In genomic region chr3:104818749-104819134, GRCm38 (mm10) we compare ENCODE assay signal across 8 mouse cellular contexts. TPM values are rescaled to one million over a fixed set of nuclear protein-coding genes. Genes with fewer than 3 reads are reported as not detected.
DNase-seq lines count a peak whose midpoint lies in the region; ATAC-seq and TF ChIP-seq lines count a peak whose summit lies in the region.

No protein-coding gene starts in this region.

- no peaks in the 10 kb centered on the region for H3K27me3 ChIP-seq in kidney, embryonic 14.5 days (ENCODE audit: control insufficient read depth, insufficient read depth, low read length)
- H3K27me3 ChIP-seq in hindbrain, postnatal 0 days (ENCODE audit: insufficient read depth, low read length): no peaks in the 10 kb centered on the region
- H3K27me3 ChIP-seq in midbrain, embryonic 14.5 days (ENCODE audit: control insufficient read depth, insufficient read depth, low read length): no peaks in the 10 kb centered on the region

- no peak for DNase-seq in kidney, adult 18-20 months
- DNase-seq in hindbrain, postnatal 0 days (ENCODE audit: low spot score): no peak
- DNase-seq in midbrain, embryonic 14.5 days: no peak
- DNase-seq in adrenal gland, adult 18-20 months (ENCODE audit: low spot score in 2 of 2): no peak
- DNase-seq in ovary, postnatal 14 days (ENCODE audit: low spot score): no peak
- no peak for DNase-seq in urinary bladder, postnatal 14 days (ENCODE audit: low spot score)

- H3K9ac ChIP-seq in kidney, embryonic 14.5 days (ENCODE audit: low read depth, low read length): peak overlapping the region; percentile 85; the same call in 1 of the 2 replicates
- H3K9ac ChIP-seq in hindbrain, postnatal 0 days (replicated peaks; ENCODE audit: low read length): peak overlapping the region; percentile 79; the same call in 1 of the 2 replicates
- peak overlapping the region; percentile 76; the same call in 1 of the 2 replicates for H3K9ac ChIP-seq in midbrain, embryonic 14.5 days (replicated peaks; ENCODE audit: low read length)

- H3K4me1 ChIP-seq in kidney, embryonic 14.5 days (ENCODE audit: control insufficient read depth, insufficient read depth, low read length): peaks cover 13% of the 10 kb centered on the region
- H3K4me1 ChIP-seq in brown adipose tissue, adult 24 weeks (ENCODE audit: control insufficient read depth, insufficient read depth, insufficient read length, low read length): no peaks in the 10 kb centered on the region
- no peaks in the 10 kb centered on the region for H3K4me1 ChIP-seq in hindbrain, postnatal 0 days (ENCODE audit: insufficient read depth, low read length)
- H3K4me1 ChIP-seq in midbrain, embryonic 14.5 days (ENCODE audit: control insufficient read depth, insufficient read depth, low read length): peaks cover 6% of the 10 kb centered on the region; the same call in 1 of the 2 replicates

- TF ChIP-seq CTCF in hindbrain, postnatal 0 days (IDR thresholded peaks at IDR 0.05; ENCODE audit: low read depth): no peak

- H3K9me3 ChIP-seq in kidney, embryonic 14.5 days (ENCODE audit: control insufficient read depth, low read length): no peaks in the 10 kb centered on the region
- H3K9me3 ChIP-seq in hindbrain, postnatal 0 days (ENCODE audit: low read length): no peaks in the 10 kb centered on the region
- H3K9me3 ChIP-seq in midbrain, embryonic 14.5 days (ENCODE audit: control insufficient read depth, low read length): no peaks in the 10 kb centered on the region

- WGBS in kidney, embryonic 14.5 days: 1% methylated on average over 3 of the region's 3 CpGs
- 4% methylated on average over 3 of the region's 3 CpGs for WGBS in hindbrain, postnatal 0 days
- WGBS in midbrain, embryonic 14.5 days: 13% methylated on average over 3 of the region's 3 CpGs

- peaks cover 10% of the 10 kb centered on the region for H3K36me3 ChIP-seq in kidney, embryonic 14.5 days (ENCODE audit: control insufficient read depth, insufficient read depth, low read length)
- H3K36me3 ChIP-seq in hindbrain, postnatal 0 days (ENCODE audit: insufficient read depth, low read length): no peaks in the 10 kb centered on the region
- H3K36me3 ChIP-seq in midbrain, embryonic 14.5 days (ENCODE audit: control insufficient read depth, insufficient read depth, low read length): peaks cover 13% of the 10 kb centered on the region

- peak overlapping the region; percentile 53 for H3K4me3 ChIP-seq in kidney, embryonic 14.5 days (ENCODE audit: low read length)
- H3K4me3 ChIP-seq in brown adipose tissue, adult 24 weeks (ENCODE audit: insufficient read depth, low read depth, low read length): peak overlapping the region; percentile 88
- H3K4me3 ChIP-seq in hindbrain, postnatal 0 days (ENCODE audit: low read length): peak overlapping the region; percentile 78
- H3K4me3 ChIP-seq in midbrain, embryonic 14.5 days (replicated peaks; ENCODE audit: low read depth, low read length): peak overlapping the region; percentile 62

- H3K4me2 ChIP-seq in kidney, embryonic 14.5 days (replicated peaks; ENCODE audit: low read depth, low read length): peak overlapping the region; percentile 53
- peak overlapping the region; percentile 97 for H3K4me2 ChIP-seq in hindbrain, postnatal 0 days (ENCODE audit: low read depth, low read length)
- H3K4me2 ChIP-seq in midbrain, embryonic 14.5 days (ENCODE audit: low read length): peak overlapping the region; percentile 100

- ATAC-seq in kidney, embryonic 14.5 days (ENCODE audit: low FRiP score, low TSS enrichment): no peak
- no peak for ATAC-seq in hindbrain, postnatal 0 days
- ATAC-seq in midbrain, embryonic 14.5 days (ENCODE audit: low FRiP score, low TSS enrichment): no peak

- peak overlapping the region; percentile 97 for H3K27ac ChIP-seq in kidney, embryonic 14.5 days (ENCODE audit: low read depth, low read length)
- H3K27ac ChIP-seq in brown adipose tissue, adult 24 weeks (replicated peaks; ENCODE audit: low read depth, low read length): no peak overlapping the region
- H3K27ac ChIP-seq in hindbrain, postnatal 0 days: peak overlapping the region; percentile 85; the same call in 1 of the 2 replicates
- H3K27ac ChIP-seq in midbrain, embryonic 14.5 days (replicated peaks; ENCODE audit: low read depth, low read length): no peak overlapping the region

RNA-seq across cellular contexts. Expression of gene Mov10, which starts 0.4 kb away (rescaled TPM):
- 36.3 and 51.8 TPM in 2 replicates for polyA plus RNA-seq in kidney, embryonic 14.5 days (2014; fragmentation: Nextera tagmentation; extraction: Ambion mirVana)
- 1.2 and 1.5 TPM in 2 replicates for polyA plus RNA-seq in brown adipose tissue, adult 24 weeks (2012; ENCODE audit: insufficient read depth, insufficient read length, missing spikeins)
- 10.9 and 11.6 TPM in 2 replicates for total RNA-seq in hindbrain, postnatal 0 days (2014; rRNA removed)
- polyA plus RNA-seq in hindbrain, postnatal 0 days (2015; fragmentation: Nextera tagmentation; extraction: Ambion mirVana): 8.0 and 8.9 TPM in 2 replicates
- 3.6 and 6.6 TPM in 2 replicates for polyA plus RNA-seq in midbrain, embryonic 14.5 days (2014; fragmentation: Nextera tagmentation; extraction: Ambion mirVana)
- total RNA-seq in adrenal gland, adult 18-20 months (2021): 10 to 100 TPM in 1 of 2 experiments, 1 to 10 TPM in 1; 9.0 to 15.0 TPM

RNA-seq across cellular contexts. Expression of gene Rhoc, which starts 30.6 kb away (rescaled TPM):
- polyA plus RNA-seq in kidney, embryonic 14.5 days (2014; fragmentation: Nextera tagmentation; extraction: Ambion mirVana): 110 and 127 TPM in 2 replicates
- 42.7 and 56.0 TPM in 2 replicates for polyA plus RNA-seq in brown adipose tissue, adult 24 weeks (2012; ENCODE audit: insufficient read depth, insufficient read length, missing spikeins)
- total RNA-seq in hindbrain, postnatal 0 days (2014; rRNA removed): 49.9 and 63.4 TPM in 2 replicates
- 54.8 and 55.7 TPM in 2 replicates for polyA plus RNA-seq in hindbrain, postnatal 0 days (2015; fragmentation: Nextera tagmentation; extraction: Ambion mirVana)
- 30.9 and 40.2 TPM in 2 replicates for polyA plus RNA-seq in midbrain, embryonic 14.5 days (2014; fragmentation: Nextera tagmentation; extraction: Ambion mirVana)
- 100 to 1,000 TPM; 105 to 116 TPM for total RNA-seq in adrenal gland, adult 18-20 months (2021)

RNA-seq across cellular contexts. Expression of gene Fam19a3, which starts 37.1 kb away (rescaled TPM):
- polyA plus RNA-seq in kidney, embryonic 14.5 days (2014; fragmentation: Nextera tagmentation; extraction: Ambion mirVana): 0.09 and 0.24 TPM in 2 replicates
- polyA plus RNA-seq in brown adipose tissue, adult 24 weeks (2012; ENCODE audit: insufficient read depth, insufficient read length, missing spikeins): 0.24 and 0.25 TPM in 2 replicates
- 0.21 TPM in 1 of 2 replicates, not detected in the other for total RNA-seq in hindbrain, postnatal 0 days (2014; rRNA removed)
- polyA plus RNA-seq in hindbrain, postnatal 0 days (2015; fragmentation: Nextera tagmentation; extraction: Ambion mirVana): not detected in 2 replicates
- polyA plus RNA-seq in midbrain, embryonic 14.5 days (2014; fragmentation: Nextera tagmentation; extraction: Ambion mirVana): 0.05 TPM in 1 of 2 replicates, not detected in the other
- total RNA-seq in adrenal gland, adult 18-20 months (2021): 1 to 10 TPM in 1 of 2 experiments, under 1 TPM in 1; 0.60 to 1.2 TPM

RNA-seq across cellular contexts. Expression of gene Ppm1j, which starts 37.9 kb away (rescaled TPM):
- polyA plus RNA-seq in kidney, embryonic 14.5 days (2014; fragmentation: Nextera tagmentation; extraction: Ambion mirVana): 3.5 and 5.3 TPM in 2 replicates
- not detected in 2 replicates for polyA plus RNA-seq in brown adipose tissue, adult 24 weeks (2012; ENCODE audit: insufficient read depth, insufficient read length, missing spikeins)
- 0.36 and 0.58 TPM in 2 replicates for total RNA-seq in hindbrain, postnatal 0 days (2014; rRNA removed)
- polyA plus RNA-seq in hindbrain, postnatal 0 days (2015; fragmentation: Nextera tagmentation; extraction: Ambion mirVana): 0.99 and 1.9 TPM in 2 replicates
- 0.50 and 0.68 TPM in 2 replicates for polyA plus RNA-seq in midbrain, embryonic 14.5 days (2014; fragmentation: Nextera tagmentation; extraction: Ambion mirVana)
- total RNA-seq in adrenal gland, adult 18-20 months (2021): 1 to 10 TPM; 2.9 to 4.6 TPM

RNA-seq across cellular contexts. Expression of gene St7l, which starts 45.1 kb away (rescaled TPM):
- polyA plus RNA-seq in kidney, embryonic 14.5 days (2014; fragmentation: Nextera tagmentation; extraction: Ambion mirVana): 35.7 and 41.1 TPM in 2 replicates
- 26.4 and 30.7 TPM in 2 replicates for polyA plus RNA-seq in brown adipose tissue, adult 24 weeks (2012; ENCODE audit: insufficient read depth, insufficient read length, missing spikeins)
- 18.9 and 28.9 TPM in 2 replicates for total RNA-seq in hindbrain, postnatal 0 days (2014; rRNA removed)
- polyA plus RNA-seq in hindbrain, postnatal 0 days (2015; fragmentation: Nextera tagmentation; extraction: Ambion mirVana): 30.3 and 31.3 TPM in 2 replicates
- 34.4 and 40.1 TPM in 2 replicates for polyA plus RNA-seq in midbrain, embryonic 14.5 days (2014; fragmentation: Nextera tagmentation; extraction: Ambion mirVana)
- 10 to 100 TPM; 44.5 to 59.5 TPM for total RNA-seq in adrenal gland, adult 18-20 months (2021)

Comparison
In these comparisons a context has a peak if more than half of its experiments do, and no peak if none do; other contexts are left out.
1. H3K27ac ChIP-seq: peak in kidney, embryonic 14.5 days (single experiment) and hindbrain, postnatal 0 days (single experiment); none in brown adipose tissue, adult 24 weeks (single experiment) and midbrain, embryonic 14.5 days (single experiment).
2. Peak in every context shown above with its lines, with median percentiles within 50 percentile points of each other: H3K4me2 ChIP-seq, H3K4me3 ChIP-seq and H3K9ac ChIP-seq.